Mouse (Mus musculus) C2C12 (cell line): ENCODE results near the gene Adat3.

ENCODE experiments used
- CEBPB ChIP-seq: IDR thresholded peaks from one replicate; pipeline ENCODE4 v1.6.1; 2011; ENCODE audit warnings: low read depth, mild to moderate bottlenecking, control low read depth, moderate library complexity
- CTCF ChIP-seq: IDR thresholded peaks from one replicate; pipeline ENCODE4 v1.5.1; 2011; ENCODE audit not compliant: control insufficient read depth, insufficient read depth, insufficient read length
- FOSL1 ChIP-seq: IDR thresholded peaks from one replicate; pipeline ENCODE4 v1.8.0; 2011; ENCODE audit warnings: mild to moderate bottlenecking, low read length; ENCODE audit not compliant: poor library complexity, insufficient read depth, severe bottlenecking
- MAX ChIP-seq: IDR thresholded peaks from one replicate; pipeline ENCODE4 v1.6.1; 2011; ENCODE audit warnings: mild to moderate bottlenecking, control low read depth
- MYOD1 ChIP-seq: IDR thresholded peaks from one replicate; pipeline ENCODE4 v1.6.1; 2011; ENCODE audit warnings: low read depth; ENCODE audit not compliant: control insufficient read depth, insufficient read length
- MYOG ChIP-seq: IDR thresholded peaks from one replicate; pipeline ENCODE4 v1.6.1; 2011; ENCODE audit not compliant: control insufficient read depth, insufficient read length; ENCODE audit errors: extremely low read depth
- USF1 ChIP-seq: IDR thresholded peaks from one replicate; pipeline ENCODE4 v1.6.1; 2011; ENCODE audit warnings: low read depth, mild to moderate bottlenecking, control low read depth, moderate library complexity

- TF ChIP-seq CTCF (no peak), MYOD1 (no peak), CEBPB (no peak), MAX (no peak), MYOG (no peak), USF1 (no peak), FOSL1 (no peak)
Measured at GRCm38 (mm10) chr10:80622661-80623456, 20.2 kb downstream of the Adat3 start, which contains the start of gene Csnk1g2.
